Mouse (Mus musculus): ENCODE results near the gene Clint1. TPM values are rescaled to one million over a fixed set of nuclear protein-coding genes. Genes with fewer than 3 reads are reported as not detected.
A peak's percentile ranks its signal among the peaks of the same experiment; 100 is the strongest.

Clint1 gene
- polyA plus RNA-seq, 1 experiment from 2014 or later: 78.3 TPM

GRCm38 (mm10) chr11:45849859-45850258 lies 2.0 kb upstream of the Clint1 start:
- H3K9ac ChIP-seq: no peak overlapping the region
- H3K4me1 ChIP-seq: peaks cover 22% of the 10 kb centered on the region
- H3K9me3 ChIP-seq: no peaks in the 10 kb centered on the region
- H3K36me3 ChIP-seq: 0 out of 2 replicates have a peak, but pooled peaks cover 4% of the 10 kb centered on the region
- no peak for ATAC-seq (ENCODE audit: low FRiP score, low read depth)
- H3K4me3 ChIP-seq: no peak overlapping the region
- whole genome bisulfite sequencing: 65% methylated on average over 3 of the region's 3 CpGs
- no peaks in the 10 kb centered on the region for H3K27me3 ChIP-seq (replicated peaks)
- no peak overlapping the region for H3K27ac ChIP-seq
- no peak overlapping the region for H3K4me2 ChIP-seq (replicated peaks)

DNA sequence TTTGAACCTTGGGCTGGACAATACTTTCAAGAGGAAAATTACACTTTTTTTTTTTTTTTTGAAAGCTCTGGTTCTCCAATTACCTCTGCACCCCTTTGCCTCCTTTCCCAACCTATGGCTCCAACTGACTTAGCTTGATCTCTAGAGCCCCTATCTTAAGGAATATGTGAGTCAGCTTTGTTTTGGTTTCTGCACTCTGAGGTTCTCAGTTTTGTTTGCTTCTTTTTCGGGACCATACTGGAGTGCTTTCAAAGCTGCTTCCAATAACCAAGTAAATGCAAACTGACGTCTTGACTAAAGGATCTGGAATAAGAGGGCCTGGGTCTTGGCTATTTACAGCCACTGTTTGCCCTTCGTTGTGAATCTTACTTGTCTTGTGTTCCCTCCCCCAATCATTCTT lies 1.5 kb upstream of the Clint1 start:
- Histone ChIP-seq H3K9me3 (no peaks in the 10 kb centered on the region), H3K36me3 (0 out of 2 replicates have a peak, but pooled peaks cover 4% of the 10 kb centered on the region), H3K4me2 (replicated peaks) (no peak overlapping the region), H3K27ac (no peak overlapping the region), H3K9ac (no peak overlapping the region), H3K4me1 (peaks cover 23% of the 10 kb centered on the region), H3K4me3 (no peak overlapping the region), H3K27me3 (replicated peaks) (no peaks in the 10 kb centered on the region)
- no peak for ATAC-seq (ENCODE audit: low FRiP score, low read depth)
- 38% methylated on average over 3 of the region's 3 CpGs for WGBS

DNA sequence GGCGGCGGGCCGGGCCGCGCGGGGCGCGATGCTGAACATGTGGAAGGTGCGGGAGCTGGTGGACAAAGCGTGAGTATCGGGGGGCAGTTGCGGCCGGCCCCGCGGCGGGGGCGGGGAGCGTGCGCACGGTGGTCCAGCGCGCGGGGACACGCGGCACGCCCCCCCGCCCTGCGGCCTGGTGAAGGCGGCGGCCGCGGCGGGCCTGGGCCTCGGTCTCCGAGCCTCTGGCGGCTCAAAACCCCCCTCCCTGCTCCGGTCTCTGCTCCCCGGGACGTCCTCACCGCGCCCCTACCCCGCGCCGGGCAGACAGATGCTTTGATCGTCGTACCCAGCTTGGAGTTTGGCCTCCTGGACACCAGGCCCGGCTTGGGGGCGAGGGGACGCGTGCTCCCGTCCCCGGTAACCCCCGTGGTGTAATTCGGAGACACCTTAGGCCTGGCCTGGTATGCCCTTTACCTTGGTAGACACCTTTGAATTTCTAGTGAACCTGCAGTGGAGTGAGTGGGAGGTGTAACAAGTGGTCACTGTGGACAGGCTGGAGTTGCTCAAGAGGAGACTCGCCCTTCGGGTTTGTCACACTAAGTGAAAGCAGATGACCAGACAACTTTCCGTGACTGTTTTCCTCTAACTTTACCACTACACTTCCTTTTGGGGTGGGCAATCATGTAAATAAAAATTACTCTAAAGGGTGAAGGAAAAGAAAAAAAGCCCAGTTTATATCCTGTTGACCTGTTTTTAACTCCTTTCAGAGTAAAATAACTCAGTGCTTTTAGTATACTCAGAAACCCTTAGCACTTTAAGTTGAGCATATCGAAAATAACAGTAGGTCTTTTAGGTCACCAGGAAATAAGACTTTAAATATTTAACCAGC lies 508 bp downstream of the Clint1 start:
- peak; percentile 84 for ATAC-seq (ENCODE audit: low FRiP score, low read depth)
- peak overlapping the region; percentile 99 for H3K4me3 ChIP-seq

DNA sequence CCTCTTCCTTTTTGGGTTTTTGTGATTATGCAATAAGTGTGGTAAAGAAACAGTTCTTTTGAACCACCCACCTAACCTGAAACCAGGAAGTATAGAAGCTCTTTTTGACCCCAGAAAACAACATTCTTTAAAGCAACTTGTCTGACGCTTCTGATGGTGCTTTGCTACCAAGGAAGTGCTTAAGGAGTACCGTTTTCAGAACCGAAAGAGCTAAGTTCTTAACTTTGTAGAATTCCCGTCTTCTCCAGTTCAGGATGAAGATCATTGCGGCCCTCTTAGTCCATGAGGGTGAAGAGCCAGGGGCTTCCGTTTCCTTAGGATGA lies 1.1 kb downstream of the Clint1 start:
- H3K27me3 ChIP-seq (replicated peaks): no peaks in the 10 kb centered on the region
- 74% methylated on average over 6 of the region's 6 CpGs for WGBS
- peaks cover 24% of the 10 kb centered on the region for H3K4me1 ChIP-seq
- H3K9ac ChIP-seq: peak overlapping the region; percentile 91; the same call in 1 of the 2 replicates
- no peaks in the 10 kb centered on the region for H3K9me3 ChIP-seq
- H3K4me3 ChIP-seq: no peak overlapping the region
- no peak overlapping the region for H3K27ac ChIP-seq
- ATAC-seq (ENCODE audit: low FRiP score, low read depth): no peak
- H3K4me2 ChIP-seq (replicated peaks): peak overlapping the region; percentile 79
- H3K36me3 ChIP-seq: peaks cover 4% of the 10 kb centered on the region; the same call in 1 of the 2 replicates

More for the DNA sequence above, 508 bp downstream of the Clint1 start:
- no peaks in the 10 kb centered on the region for H3K27me3 ChIP-seq (replicated peaks)
- peaks cover 24% of the 10 kb centered on the region for H3K4me1 ChIP-seq
- peak overlapping the region; percentile 79 for H3K4me2 ChIP-seq (replicated peaks)
- no peaks in the 10 kb centered on the region for H3K9me3 ChIP-seq
- WGBS: 2% methylated on average over 56 of the region's 58 CpGs
- H3K36me3 ChIP-seq: peaks cover 4% of the 10 kb centered on the region; the same call in 1 of the 2 replicates
- H3K27ac ChIP-seq: peak overlapping the region; percentile 79
- peak overlapping the region; percentile 91 for H3K9ac ChIP-seq

- Histone ChIP-seq H3K27me3 (replicated peaks) (no peaks in the 10 kb centered on the region), H3K4me3 (no peak overlapping the region), H3K4me1 (peaks cover 24% of the 10 kb centered on the region), H3K9me3 (no peaks in the 10 kb centered on the region), H3K27ac (no peak overlapping the region), H3K4me2 (replicated peaks) (no peak overlapping the region), H3K36me3 (peaks cover 4% of the 10 kb centered on the region; the same call in 1 of the 2 replicates), H3K9ac (no peak overlapping the region)
- no peak for ATAC-seq (ENCODE audit: low FRiP score, low read depth)
- 93% methylated on average over 2 of the region's 2 CpGs for WGBS
These were observed 2.1 kb downstream of the Clint1 start for GRCm38 (mm10) chr11:45853916-45854315.

GRCm38 (mm10) chr11:45854381-45854780 lies 2.5 kb downstream of the Clint1 start:
- Histone ChIP-seq H3K27ac (no peak overlapping the region), H3K9ac (no peak overlapping the region), H3K36me3 (peaks cover 4% of the 10 kb centered on the region; the same call in 1 of the 2 replicates), H3K4me2 (replicated peaks) (no peak overlapping the region), H3K4me3 (no peak overlapping the region), H3K27me3 (replicated peaks) (no peaks in the 10 kb centered on the region), H3K9me3 (no peaks in the 10 kb centered on the region), H3K4me1 (peaks cover 24% of the 10 kb centered on the region)
- ATAC-seq (ENCODE audit: low FRiP score, low read depth): no peak
- WGBS: 86% methylated on average over 7 of the region's 7 CpGs

- Histone ChIP-seq H3K9ac (no peak overlapping the region), H3K36me3 (peaks cover 4% of the 10 kb centered on the region; the same call in 1 of the 2 replicates), H3K9me3 (no peaks in the 10 kb centered on the region), H3K27me3 (replicated peaks) (no peaks in the 10 kb centered on the region), H3K27ac (no peak overlapping the region), H3K4me3 (no peak overlapping the region), H3K4me1 (peaks cover 24% of the 10 kb centered on the region), H3K4me2 (replicated peaks) (no peak overlapping the region)
- WGBS: 80% methylated on average over 7 of the region's 7 CpGs
- no peak for ATAC-seq (ENCODE audit: low FRiP score, low read depth)
These were observed 3.7 kb downstream of the Clint1 start for GRCm38 (mm10) chr11:45855407-45856148.

DNA sequence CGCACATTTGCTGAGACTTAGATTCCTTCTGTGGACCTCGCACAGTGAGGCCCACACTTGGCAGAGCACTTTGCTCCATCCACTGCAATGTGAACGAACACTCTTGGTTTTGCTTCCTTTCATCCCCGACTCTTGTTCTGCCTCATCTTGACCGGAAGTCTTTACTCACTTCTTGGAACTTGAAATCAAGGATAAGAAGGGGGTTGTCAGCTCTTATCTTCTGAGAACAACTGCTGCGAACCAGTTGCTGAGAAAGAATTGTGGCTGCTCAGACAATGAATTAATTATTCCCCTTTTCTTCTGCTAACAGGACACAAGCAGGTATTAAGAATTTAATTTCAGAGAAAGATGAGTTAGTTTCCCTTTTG lies 4.3 kb downstream of the Clint1 start:
- H3K4me1 ChIP-seq: peaks cover 24% of the 10 kb centered on the region
- peaks cover 4% of the 10 kb centered on the region; the same call in 1 of the 2 replicates for H3K36me3 ChIP-seq
- H3K9me3 ChIP-seq: no peaks in the 10 kb centered on the region
- H3K4me3 ChIP-seq: no peak overlapping the region
- H3K27me3 ChIP-seq (replicated peaks): no peaks in the 10 kb centered on the region
- H3K4me2 ChIP-seq (replicated peaks): no peak overlapping the region
- WGBS: 87% methylated on average over 6 of the region's 6 CpGs
- no peak for ATAC-seq (ENCODE audit: low FRiP score, low read depth)
- H3K9ac ChIP-seq: no peak overlapping the region
- H3K27ac ChIP-seq: no peak overlapping the region

DNA sequence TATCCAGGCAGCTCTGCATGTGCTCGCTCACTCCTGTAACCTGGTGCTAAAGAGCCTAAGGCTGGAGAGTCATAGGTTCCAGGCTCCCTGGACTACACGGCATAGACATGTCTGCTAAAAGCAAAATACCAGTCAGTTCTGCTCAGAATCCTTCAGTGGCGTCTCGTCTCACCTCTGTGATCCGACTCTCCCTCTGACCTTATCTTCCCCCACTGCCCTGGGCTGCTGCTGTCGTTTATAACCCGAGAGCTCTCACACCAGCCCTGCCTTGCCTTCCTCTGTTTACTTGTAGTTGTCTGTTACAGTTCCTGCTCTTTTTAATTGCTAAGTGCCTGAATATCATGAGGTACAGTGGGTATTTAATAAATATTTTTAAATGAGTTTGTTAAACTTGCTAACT lies 9.5 kb downstream of the Clint1 start:
- Histone ChIP-seq H3K27ac (no peak overlapping the region), H3K4me3 (no peak overlapping the region), H3K4me1 (no peaks in the 10 kb centered on the region), H3K36me3 (no peaks in the 10 kb centered on the region; the same call in 1 of the 2 replicates), H3K9ac (no peak overlapping the region), H3K4me2 (replicated peaks) (no peak overlapping the region), H3K27me3 (replicated peaks) (no peaks in the 10 kb centered on the region), H3K9me3 (no peaks in the 10 kb centered on the region)
- ATAC-seq (ENCODE audit: low FRiP score, low read depth): no peak
- WGBS: 86% methylated on average over 7 of the region's 7 CpGs

DNA sequence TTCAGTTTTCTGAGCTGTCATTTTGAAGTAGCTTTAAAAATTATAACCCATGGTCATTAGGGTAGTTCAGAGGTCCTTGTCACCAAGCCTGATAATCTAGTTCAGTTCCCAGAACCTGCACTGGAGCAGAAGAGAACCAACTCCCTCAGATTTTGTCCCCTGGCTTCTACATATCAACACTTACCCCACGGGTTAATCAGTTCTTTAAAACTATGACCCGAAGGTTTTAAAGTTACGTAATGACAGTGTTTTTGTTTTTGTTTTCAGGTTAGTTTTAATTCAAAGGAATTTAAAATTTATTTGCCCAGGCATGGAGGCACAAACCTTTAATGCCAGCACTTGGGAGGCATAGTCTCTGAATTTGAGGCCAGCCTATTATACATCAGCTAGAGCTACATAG lies 12.6 kb downstream of the Clint1 start:
- Histone ChIP-seq H3K9ac (no peak overlapping the region), H3K4me3 (no peak overlapping the region), H3K36me3 (no peaks in the 10 kb centered on the region), H3K27me3 (replicated peaks) (no peaks in the 10 kb centered on the region), H3K4me1 (no peaks in the 10 kb centered on the region), H3K9me3 (no peaks in the 10 kb centered on the region), H3K4me2 (replicated peaks) (no peak overlapping the region), H3K27ac (no peak overlapping the region)
- ATAC-seq (ENCODE audit: low FRiP score, low read depth): no peak
- WGBS: 94% methylated on average over 3 of the region's 3 CpGs

GRCm38 (mm10) chr11:45865861-45866260 lies 14.0 kb downstream of the Clint1 start:
- Histone ChIP-seq H3K9ac (no peak overlapping the region), H3K27me3 (replicated peaks) (no peaks in the 10 kb centered on the region), H3K4me1 (no peaks in the 10 kb centered on the region), H3K4me3 (no peak overlapping the region), H3K9me3 (no peaks in the 10 kb centered on the region), H3K27ac (no peak overlapping the region), H3K4me2 (replicated peaks) (no peak overlapping the region), H3K36me3 (no peaks in the 10 kb centered on the region)
- no peak for ATAC-seq (ENCODE audit: low FRiP score, low read depth)
- 82% methylated on average over 2 of the region's 2 CpGs for WGBS

- Histone ChIP-seq H3K36me3 (no peaks in the 10 kb centered on the region), H3K4me1 (no peaks in the 10 kb centered on the region), H3K27me3 (replicated peaks) (no peaks in the 10 kb centered on the region), H3K4me3 (no peak overlapping the region), H3K4me2 (replicated peaks) (no peak overlapping the region), H3K27ac (no peak overlapping the region), H3K9me3 (no peaks in the 10 kb centered on the region), H3K9ac (no peak overlapping the region)
- no peak for ATAC-seq (ENCODE audit: low FRiP score, low read depth)
- 90% methylated on average over 4 of the region's 4 CpGs for WGBS
These were observed 14.7 kb downstream of the Clint1 start for GRCm38 (mm10) chr11:45866534-45866933.

All from neural tube, embryonic 12.5 days (tissue).